Mouse (Mus musculus) heart, embryonic 14.5 days (tissue): ENCODE data around the gene F5. TPM values are rescaled to one million over a fixed set of nuclear protein-coding genes. Genes with fewer than 3 reads are reported as not detected.

Source experiments
- ATAC-seq: fragments of 200-750 bp; cut with Nextera tagmentation; 2 replicates; pipeline ENCODE4 v1.8.0; 2017; ENCODE audit warnings: low read depth, moderate TSS enrichment; ENCODE audit not compliant: insufficient number of reproducible peaks, insufficient read depth, low FRiP score
- H3K27ac ChIP-seq, 2 experiments: fragments of 200-500 bp in 1 of 2; fragments of 300-500 bp in 1 of 2; sonication (generic) in 1 of 2; replicated peaks in 1 of 2; 2 replicates each; pipeline ENCODE4 v1.5.1; 2012 to 2014; ENCODE audit warnings: low read depth in 2 of 2, low read length in 2 of 2, control low read depth in 1 of 2, mild to moderate bottlenecking in 1 of 2, mixed read lengths in 1 of 2; ENCODE audit not compliant: control insufficient read depth in 1 of 2, insufficient read depth in 1 of 2
- H3K27me3 ChIP-seq: fragments of 300-500 bp; sonication (generic); 2 replicates; pipeline ENCODE4 v1.6.1; 2014; ENCODE audit warnings: mild to moderate bottlenecking, low read length, control low read depth; ENCODE audit not compliant: control insufficient read depth, insufficient read depth
- H3K36me3 ChIP-seq: fragments of 300-500 bp; sonication (generic); 2 replicates; pipeline ENCODE4 v1.6.1; 2014; ENCODE audit warnings: mild to moderate bottlenecking, control low read depth, low read length, mixed read lengths; ENCODE audit not compliant: control insufficient read depth, insufficient read depth
- H3K4me1 ChIP-seq, 2 experiments: fragments of 200-500 bp in 1 of 2; fragments of 300-500 bp in 1 of 2; sonication (generic) in 1 of 2; 2 replicates each; pipeline ENCODE4 v1.6.1; 2012 to 2014; ENCODE audit warnings: low read length in 2 of 2, control low read depth in 1 of 2, mixed read lengths in 1 of 2; ENCODE audit not compliant: control insufficient read depth in 2 of 2, insufficient read depth in 2 of 2
- H3K4me2 ChIP-seq: fragments of 300-500 bp; sonication (generic); 2 replicates; pipeline ENCODE4 v1.6.1; 2014; ENCODE audit warnings: mild to moderate bottlenecking, low read length
- H3K4me3 ChIP-seq, 2 experiments: fragments of 200-500 bp in 1 of 2; fragments of 300-500 bp in 1 of 2; sonication (generic) in 1 of 2; 2 replicates each; pipeline ENCODE4 v1.5.1; 2012 to 2014; ENCODE audit warnings: low read length in 2 of 2, mild to moderate bottlenecking in 2 of 2, control low read depth in 1 of 2, low read depth in 1 of 2, moderate library complexity in 1 of 2; ENCODE audit not compliant: control insufficient read depth in 1 of 2, insufficient read depth in 1 of 2
- H3K9ac ChIP-seq: fragments of 300-500 bp; sonication (generic); 2 replicates; pipeline ENCODE4 v1.6.1; 2014; ENCODE audit warnings: mild to moderate bottlenecking, low read length
- H3K9me3 ChIP-seq: fragments of 300-500 bp; sonication (generic); 2 replicates; pipeline ENCODE4 v1.6.1; 2016; ENCODE audit warnings: low read length, control low read depth; ENCODE audit not compliant: control insufficient read depth
- WGBS: fragments of 180-500 bp; shearing (Covaris S2); extraction: QIAGEN DNeasy Blood & Tissue Kit; methylation state at CpG from one replicate; pipeline ENCODE4 v1.1.7; 2014; 5-methylcytosine and 5-hydroxymethylcytosine counted together
- polyA plus RNA-seq: library from polyadenylated mRNA; unstranded; fragments of >200 nt; fragmentation: Nextera tagmentation; extraction: Ambion mirVana; gene quantifications from 2 replicates; pipeline ENCODE4 v1.2.1, GENCODE M21; 2014

The F5 gene
- polyA plus RNA-seq, 1 experiment from 2014 or later: 0.38 TPM

- WGBS: 37% methylated on average over 8 of the region's 8 CpGs
- no peaks in the 10 kb centered on the region for H3K27me3 ChIP-seq
- no peak for ATAC-seq
- H3K4me2 ChIP-seq: no peak overlapping the region
- H3K9ac ChIP-seq: no peak overlapping the region
- no peaks in the 10 kb centered on the region for H3K9me3 ChIP-seq
- H3K27ac ChIP-seq: no peak overlapping the region
- H3K36me3 ChIP-seq: no peaks in the 10 kb centered on the region
- no peaks in the 10 kb centered on the region for H3K4me1 ChIP-seq
- H3K4me3 ChIP-seq: no peak overlapping the region
These were observed 33.2 kb downstream of the F5 start for GRCm38 (mm10) chr1:164184871-164185223.

GRCm38 (mm10) chr1:164185316-164185715 is 33.7 kb downstream of the F5 start:
- Histone ChIP-seq H3K4me3 (no peak overlapping the region), H3K36me3 (no peaks in the 10 kb centered on the region), H3K9me3 (no peaks in the 10 kb centered on the region), H3K9ac (no peak overlapping the region), H3K27ac (no peak overlapping the region), H3K27me3 (no peaks in the 10 kb centered on the region), H3K4me2 (no peak overlapping the region), H3K4me1 (no peaks in the 10 kb centered on the region)
- ATAC-seq: no peak
- 69% methylated on average over 4 of the region's 4 CpGs for WGBS

GRCm38 (mm10) chr1:164187002-164187560 is 35.4 kb downstream of the F5 start:
- Histone ChIP-seq H3K9me3 (no peaks in the 10 kb centered on the region), H3K4me1 (no peaks in the 10 kb centered on the region), H3K36me3 (no peaks in the 10 kb centered on the region), H3K4me2 (no peak overlapping the region), H3K9ac (no peak overlapping the region), H3K27ac (no peak overlapping the region), H3K4me3 (no peak overlapping the region), H3K27me3 (no peaks in the 10 kb centered on the region)
- ATAC-seq: no peak
- WGBS: 82% methylated on average over 1 of the region's 1 CpGs

GRCm38 (mm10) chr1:164199551-164199950 is 47.9 kb downstream of the F5 start:
- Histone ChIP-seq H3K27ac (no peak overlapping the region), H3K27me3 (no peaks in the 10 kb centered on the region), H3K36me3 (no peaks in the 10 kb centered on the region), H3K9ac (no peak overlapping the region), H3K4me3 (no peak overlapping the region), H3K4me1 (no peaks in the 10 kb centered on the region), H3K4me2 (no peak overlapping the region), H3K9me3 (peaks cover 3% of the 10 kb centered on the region; the same call in 1 of the 2 replicates)
- 84% methylated on average over 4 of the region's 4 CpGs for WGBS
- ATAC-seq: no peak

GRCm38 (mm10) chr1:164208437-164208836 is 56.8 kb downstream of the F5 start:
- H3K4me3 ChIP-seq: no peak overlapping the region
- no peaks in the 10 kb centered on the region for H3K4me1 ChIP-seq
- no peaks in the 10 kb centered on the region for H3K9me3 ChIP-seq
- H3K27ac ChIP-seq: no peak overlapping the region
- no peak for ATAC-seq
- H3K9ac ChIP-seq: no peak overlapping the region
- 75% methylated on average over 2 of the region's 2 CpGs for WGBS
- no peaks in the 10 kb centered on the region for H3K27me3 ChIP-seq
- H3K4me2 ChIP-seq: no peak overlapping the region
- no peaks in the 10 kb centered on the region for H3K36me3 ChIP-seq

GRCm38 (mm10) chr1:164210899-164211298 is 59.3 kb downstream of the F5 start:
- H3K27me3 ChIP-seq: no peaks in the 10 kb centered on the region
- no peak overlapping the region for H3K4me3 ChIP-seq
- H3K9me3 ChIP-seq: no peaks in the 10 kb centered on the region
- WGBS: 86% methylated on average over 4 of the region's 4 CpGs
- no peak overlapping the region for H3K27ac ChIP-seq
- no peak for ATAC-seq
- no peak overlapping the region for H3K4me2 ChIP-seq
- no peak overlapping the region for H3K9ac ChIP-seq
- no peaks in the 10 kb centered on the region for H3K36me3 ChIP-seq
- no peaks in the 10 kb centered on the region for H3K4me1 ChIP-seq

- H3K27ac ChIP-seq: no peak overlapping the region
- no peak overlapping the region for H3K4me3 ChIP-seq
- no peak overlapping the region for H3K4me2 ChIP-seq
- ATAC-seq: no peak
- H3K9me3 ChIP-seq: no peaks in the 10 kb centered on the region
- 69% methylated on average over 8 of the region's 8 CpGs for WGBS
- no peak overlapping the region for H3K9ac ChIP-seq
- H3K36me3 ChIP-seq: no peaks in the 10 kb centered on the region
- H3K4me1 ChIP-seq: peaks cover 0 to 2% of the 10 kb centered on the region in 2 experiments; a peak in 1 of 4 replicates
- H3K27me3 ChIP-seq: no peaks in the 10 kb centered on the region
These were observed 61.0 kb downstream of the F5 start for GRCm38 (mm10) chr1:164212686-164213085.

- WGBS: 63% methylated on average over 8 of the region's 8 CpGs
- no peak for ATAC-seq
- H3K4me1 ChIP-seq: peaks cover 0 to 3% of the 10 kb centered on the region in 2 experiments; a peak in 1 of 4 replicates
These were observed 62.6 kb downstream of the F5 start for GRCm38 (mm10) chr1:164214190-164214589.

More at GRCm38 (mm10) chr1:164214190-164214589, 62.6 kb downstream of the F5 start:
- Histone ChIP-seq H3K4me2 (no peak overlapping the region), H3K36me3 (no peaks in the 10 kb centered on the region), H3K27me3 (no peaks in the 10 kb centered on the region), H3K9me3 (no peaks in the 10 kb centered on the region), H3K9ac (no peak overlapping the region), H3K4me3 (no peak overlapping the region), H3K27ac (no peak overlapping the region)
